In the genomic region with DNA sequence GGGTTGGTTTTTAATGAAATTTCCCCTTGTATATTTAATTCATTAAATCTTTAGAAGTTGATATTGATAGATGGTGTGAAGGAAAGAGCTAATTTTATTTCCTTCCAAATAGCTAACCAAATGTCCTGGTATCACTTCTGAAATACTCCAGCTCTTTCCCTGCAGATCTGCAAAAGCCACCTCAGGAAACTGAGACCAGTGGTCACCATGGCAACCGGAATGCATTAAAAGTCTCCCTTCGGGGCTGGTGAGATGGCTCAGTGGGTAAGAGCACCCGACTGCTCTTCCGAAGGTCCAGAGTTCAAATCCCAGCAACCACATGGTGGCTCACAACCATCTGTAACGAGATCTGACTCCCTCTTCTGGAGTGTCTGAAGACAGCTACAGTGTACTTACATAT, we compare ENCODE assay signal across 19 mouse cellular contexts. TPM values are rescaled to one million over a fixed set of nuclear protein-coding genes. Genes with fewer than 3 reads are reported as not detected.
A peak's percentile ranks its signal among the peaks of the same experiment; 100 is the strongest.
DNase-seq lines count a peak whose midpoint lies in the region; ATAC-seq and TF ChIP-seq lines count a peak whose summit lies in the region.
"Not testable (repeated sequence)": the region's sequence is repeated elsewhere in the genome, so short reads cannot be mapped to it uniquely, and the experiment has no call there.
"Had no signal": no experiment of that assay in that cellular context is flagged by ENCODE, and none has a peak within 500 bp of the region (broad histone marks: within the 10 kb centered on the region; RNA-seq: fewer than 3 reads in every experiment).

No protein-coding gene starts in this region.

- not testable (repeated sequence) for H3K27ac ChIP-seq in forebrain, postnatal 0 days (ENCODE audit: low read depth, low read length)

- H3K4me2 ChIP-seq in forebrain, postnatal 0 days (ENCODE audit: low read depth), result not testable (repeated sequence)

- H3K4me3 ChIP-seq in forebrain, postnatal 0 days (ENCODE audit: low read depth, low read length), result not testable (repeated sequence)

- H3K9me3 ChIP-seq in forebrain, postnatal 0 days (ENCODE audit: low read length), result not testable (repeated sequence)

- not testable (repeated sequence) for TF ChIP-seq CTCF in forebrain, postnatal 0 days (IDR thresholded peaks at IDR 0.05; ENCODE audit: low read depth)

- not testable (repeated sequence) for ATAC-seq in forebrain, postnatal 0 days

- H3K4me1 ChIP-seq in forebrain, postnatal 0 days (ENCODE audit: insufficient read depth), result not testable (repeated sequence)

- WGBS in forebrain, postnatal 0 days, result 87% methylated on average over 4 of the region's 5 CpGs

- H3K9ac ChIP-seq in forebrain, postnatal 0 days, result not testable (repeated sequence)

- H3K27me3 ChIP-seq in forebrain, postnatal 0 days (ENCODE audit: insufficient read depth, low read length), result not testable (repeated sequence)

- not testable (repeated sequence) for H3K36me3 ChIP-seq in forebrain, postnatal 0 days (ENCODE audit: insufficient read depth)

- peak; percentile 49 for DNase-seq in R1 (ENCODE audit: low read depth, low spot score)
- peak; percentile 33 for DNase-seq in ZHBTc4 (ENCODE audit: low read depth, low spot score)
- peak; percentile 23 for DNase-seq in brain, adult 2 months (ENCODE audit: low read depth, low spot score)
- DNase-seq in forebrain, postnatal 0 days, result peak; percentile 37
- peak; percentile 63 to 70 for DNase-seq in right cerebral cortex, postnatal 10 days (ENCODE audit: low spot score in 2 of 2)
- peak; percentile 25 for DNase-seq in right cerebral cortex, postnatal 4 days

RNA-seq across cellular contexts. Expression of a gene that starts 33.3 kb away (rescaled TPM):
- total RNA-seq in forebrain, postnatal 0 days (2014; rRNA removed), result not detected in 2 replicates
- not detected in 2 replicates for polyA plus RNA-seq in forebrain, postnatal 0 days (2015; fragmentation: Nextera tagmentation; extraction: Ambion mirVana)
- total RNA-seq: adrenal gland, adult 18-20 months; adrenal gland, adult 2 months; adrenal gland, adult 8-10 months; adrenal gland, postnatal 10 days; adrenal gland, postnatal 14 days; adrenal gland, postnatal 25 days; adrenal gland, postnatal 36 days; CH12.LX; ES-E14; G1E had no signal
- polyA plus RNA-seq: adrenal gland, adult 2 months; brain, embryonic 14.5 days; cerebellum, adult 2 months; G1E; Patski had no signal
